Mouse (Mus musculus) CH12.LX (cell line): ENCODE measurements around the gene Mapk8ip1. TPM values are rescaled to one million over a fixed set of nuclear protein-coding genes. Genes with fewer than 3 reads are reported as not detected.

Experiments used
- DNase-seq: peaks from one replicate; pipeline ENCODE4 v3.0.0-alpha.2; 2013; ENCODE audit errors: extremely low read depth
- H3K27ac ChIP-seq: 2 replicates; pipeline ENCODE4 v1.5.1; 2012; ENCODE audit warnings: low read depth, mild to moderate bottlenecking, control low read depth, moderate library complexity; ENCODE audit not compliant: insufficient read depth
- H3K27me3 ChIP-seq: replicated peaks from 2 replicates; pipeline ENCODE3; 2012; ENCODE audit warnings: inconsistent platforms
- H3K36me3 ChIP-seq, 2 experiments: replicated peaks in 1 of 2; 2 replicates each; pipeline versions ENCODE3 to v1.6.1; 2012; ENCODE audit warnings: inconsistent platforms in 1 of 2, low read length in 1 of 2, mild to moderate bottlenecking in 1 of 2, mixed read lengths in 1 of 2, moderate library complexity in 1 of 2; ENCODE audit not compliant: control insufficient read depth in 1 of 2, insufficient read depth in 1 of 2
- H3K4me1 ChIP-seq, 2 experiments: 2 replicates each; pipeline ENCODE4 v1.6.1; 2012; ENCODE audit warnings: inconsistent platforms in 1 of 2, moderate library complexity in 1 of 2; ENCODE audit not compliant: insufficient read depth in 2 of 2, control insufficient read depth in 1 of 2
- H3K4me2 ChIP-seq: 2 replicates; pipeline ENCODE4 v1.6.1; 2012; ENCODE audit warnings: low read depth, mild to moderate bottlenecking, control low read depth; ENCODE audit not compliant: poor library complexity, insufficient read depth, severe bottlenecking
- H3K4me3 ChIP-seq, 3 experiments: fragments of 150-350 bp in 1 of 3; sonication (generic) in 1 of 3; replicated peaks in 1 of 3; 2 replicates each; pipeline versions ENCODE3 to v1.5.1; 2011 to 2012; ENCODE audit warnings: low read depth in 2 of 3, low read length in 2 of 3, mild to moderate bottlenecking in 2 of 3, moderate library complexity in 2 of 3, control low read depth in 1 of 3, improper control_type of control experiment in 1 of 3, inconsistent platforms in 1 of 3, mixed read lengths in 1 of 3; ENCODE audit not compliant: poor library complexity in 1 of 3
- H3K79me2 ChIP-seq: replicated peaks from 2 replicates; pipeline ENCODE4 v1.6.1; 2012; ENCODE audit warnings: mild to moderate bottlenecking, moderate library complexity; ENCODE audit not compliant: control insufficient read depth, poor library complexity, insufficient read depth, severe bottlenecking; ENCODE audit errors: extremely low read depth
- H3K9ac ChIP-seq: 2 replicates; pipeline ENCODE4 v1.6.1; 2012; ENCODE audit warnings: low read depth, mild to moderate bottlenecking, control low read depth, moderate library complexity; ENCODE audit not compliant: insufficient read depth
- H3K9me3 ChIP-seq: replicated peaks from 2 replicates; pipeline ENCODE3; 2012; ENCODE audit warnings: low read length, inconsistent platforms, mixed read lengths
- BHLHE40 ChIP-seq: IDR thresholded peaks from 2 replicates; pipeline ENCODE4 v1.6.1; 2011; ENCODE audit warnings: mild to moderate bottlenecking, low read depth, low read length, improper control_type of control experiment
- CHD1 ChIP-seq: IDR thresholded peaks from 2 replicates; pipeline ENCODE4 v1.6.1; 2012; ENCODE audit warnings: low read depth, low read length, improper control_type of control experiment, inconsistent platforms
- CHD2 ChIP-seq: IDR thresholded peaks from 2 replicates; pipeline ENCODE4 v1.6.1; 2011; ENCODE audit warnings: low read length, improper control_type of control experiment
- ELF1 ChIP-seq: IDR thresholded peaks from 2 replicates; pipeline ENCODE4 v1.6.1; 2014; ENCODE audit warnings: low read depth, mild to moderate bottlenecking, inconsistent platforms, low read length, improper control_type of control experiment
- GABPA ChIP-seq: IDR thresholded peaks from 2 replicates; pipeline ENCODE4 v1.6.1; 2012; ENCODE audit warnings: low read depth, low read length, improper control_type of control experiment, inconsistent platforms; ENCODE audit not compliant: insufficient replicate concordance
- KAT2A ChIP-seq: IDR thresholded peaks from 2 replicates; pipeline ENCODE4 v1.6.1; 2012; ENCODE audit warnings: low read length, improper control_type of control experiment, inconsistent platforms; ENCODE audit not compliant: insufficient replicate concordance
- MAFK ChIP-seq: IDR thresholded peaks from 2 replicates; pipeline ENCODE4 v1.6.1; 2011; ENCODE audit warnings: low read length, improper control_type of control experiment; ENCODE audit not compliant: insufficient replicate concordance
- MAX ChIP-seq: IDR thresholded peaks from 2 replicates; pipeline ENCODE4 v1.6.1; 2011; ENCODE audit warnings: low read length, improper control_type of control experiment
- MAZ ChIP-seq: IDR thresholded peaks from 2 replicates; pipeline ENCODE4 v1.6.1; 2012; ENCODE audit warnings: low read depth, mild to moderate bottlenecking, inconsistent platforms, low read length, improper control_type of control experiment, moderate library complexity
- NELFE ChIP-seq: IDR thresholded peaks from 2 replicates; pipeline ENCODE4 v1.6.1; 2011; ENCODE audit warnings: low read depth, low read length, improper control_type of control experiment
- NRF1 ChIP-seq: IDR thresholded peaks from 2 replicates; pipeline ENCODE4 v1.6.1; 2014; ENCODE audit warnings: low read depth, mild to moderate bottlenecking, inconsistent platforms, low read length, improper control_type of control experiment, moderate library complexity
- POLR2A ChIP-seq: IDR thresholded peaks from 2 replicates; pipeline ENCODE4 v1.6.1; 2011; ENCODE audit warnings: low read depth, mild to moderate bottlenecking, improper control_type of control experiment, low read length
- TCF12 ChIP-seq: IDR thresholded peaks from 2 replicates; pipeline ENCODE4 v1.6.1; 2014; ENCODE audit warnings: low read depth, mild to moderate bottlenecking, inconsistent platforms, low read length, improper control_type of control experiment
- UBTF ChIP-seq: IDR thresholded peaks from 2 replicates; pipeline ENCODE4 v1.6.1; 2012; ENCODE audit warnings: low read depth, mild to moderate bottlenecking, inconsistent platforms, low read length, improper control_type of control experiment, moderate library complexity
- USF1 ChIP-seq: IDR thresholded peaks from 2 replicates; pipeline ENCODE4 v1.6.1; 2014; ENCODE audit warnings: low read depth, mild to moderate bottlenecking, inconsistent platforms, low read length, improper control_type of control experiment
- ZMIZ1 ChIP-seq: IDR thresholded peaks from 2 replicates; pipeline ENCODE4 v1.6.1; 2012; ENCODE audit warnings: low read depth, mild to moderate bottlenecking, inconsistent platforms, low read length, improper control_type of control experiment
- ZNF384 ChIP-seq: IDR thresholded peaks from 2 replicates; pipeline ENCODE4 v1.6.1; 2012; ENCODE audit warnings: low read depth, low read length, improper control_type of control experiment, inconsistent platforms
- dilution Hi-C: fragments of 300-500 bp; cut with MboI; formaldehyde crosslinking; loops from 2 replicates; pipeline ENCODE4 v1.14.3; 2020; ENCODE audit warnings: low sequenced_read_pairs; ENCODE audit not compliant: extremely low pct_unique_long_range_greater_than_20kb, extremely low pct_ligation_motif_present
- in situ Hi-C: fragments of 300-500 bp; cut with MboI; formaldehyde crosslinking; loops from 3 replicates; pipeline ENCODE4 v1.14.3; 2019; ENCODE audit warnings: low sequenced_read_pairs, low pct_ligation_motif_present, low pct_unique_long_range_greater_than_20kb, mixed read lengths
- polyA plus RNA-seq: library from polyadenylated mRNA; unstranded; fragments of >175 nt; gene quantifications from 2 replicates; pipeline ENCODE4 v1.2.1, GENCODE M21; 2012; ENCODE audit warnings: low read depth; ENCODE audit not compliant: insufficient read length
- total RNA-seq, 2 experiments: library from RNA; depleted of rRNA; stranded (reverse); fragments of 300-350 nt in 1 of 2; fragments of >200 nt in 1 of 2; gene quantifications; 2 replicates each; pipeline ENCODE4 v1.2.3; 2012 to 2014

Gene Mapk8ip1
- total and polyA plus RNA-seq, 3 experiments = 5.4 to 13.0 (median 5.5) TPM

DNA sequence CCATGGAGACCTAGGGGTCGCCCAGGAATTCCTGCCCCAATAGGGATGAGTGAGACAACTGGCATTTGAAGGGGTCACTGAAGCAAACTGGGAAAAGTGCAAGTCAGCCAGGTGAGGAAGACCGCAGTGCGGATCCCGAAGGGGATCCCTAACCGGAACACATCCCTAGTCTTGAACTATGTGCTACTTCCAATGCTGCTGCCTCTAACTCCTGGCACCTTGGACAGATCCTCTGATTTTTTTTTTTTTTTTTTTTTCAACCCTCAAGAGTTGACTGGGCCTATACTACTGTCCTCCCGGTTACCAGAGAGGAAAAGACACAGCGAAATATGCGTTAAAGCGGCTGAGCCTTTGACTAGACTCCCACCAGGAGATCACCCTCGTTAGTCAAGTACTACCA, 11.4 kb downstream of the Mapk8ip1 start:
- no peak overlapping the region for H3K4me3 ChIP-seq
- no peaks in the 10 kb centered on the region for H3K9me3 ChIP-seq
- no peaks in the 10 kb centered on the region for H3K27me3 ChIP-seq
- peaks cover 20 to 59% of the 10 kb centered on the region in 2 experiments for H3K36me3 ChIP-seq
- H3K4me2 ChIP-seq = no peak overlapping the region
- peaks cover 15 to 44% of the 10 kb centered on the region in 2 experiments; a peak in 3 of 4 replicates for H3K4me1 ChIP-seq
- DNase-seq = no peak
- no peak overlapping the region for H3K27ac ChIP-seq
- in situ Hi-C loops = no loop called here
- no peak overlapping the region for H3K9ac ChIP-seq
- H3K79me2 ChIP-seq = no peaks in the 10 kb centered on the region
- dilution Hi-C loops = no loop called here
- peak; percentile 48 for TF ChIP-seq ZNF384
- TF ChIP-seq MAZ = no peak
- TF ChIP-seq, all 38 proteins: peak for 1

- no peak for DNase-seq
- no peaks in the 10 kb centered on the region for H3K27me3 ChIP-seq
- no peaks in the 10 kb centered on the region for H3K9me3 ChIP-seq
- H3K4me1 ChIP-seq = peaks cover 15 to 44% of the 10 kb centered on the region in 2 experiments; a peak in 3 of 4 replicates
- dilution Hi-C loops (no loop called here), in situ Hi-C loops (no loop called here)
- TF ChIP-seq NELFE (no peak), CHD2 (no peak), CHD1 (no peak), KAT2A (no peak), ZMIZ1 (no peak), POLR2A (no peak), UBTF (no peak), MAFK (no peak), ZNF384 (no peak), ELF1 (no peak)
- no peaks in the 10 kb centered on the region for H3K79me2 ChIP-seq
- no peak overlapping the region for H3K9ac ChIP-seq
- no peak overlapping the region for H3K4me3 ChIP-seq
- H3K36me3 ChIP-seq = peaks cover 22 to 65% of the 10 kb centered on the region in 2 experiments
- no peak overlapping the region for H3K4me2 ChIP-seq
- H3K27ac ChIP-seq = no peak overlapping the region
Measured at GRCm38 (mm10) chr2:92388891-92389641, 12.0 kb downstream of the Mapk8ip1 start.

DNA sequence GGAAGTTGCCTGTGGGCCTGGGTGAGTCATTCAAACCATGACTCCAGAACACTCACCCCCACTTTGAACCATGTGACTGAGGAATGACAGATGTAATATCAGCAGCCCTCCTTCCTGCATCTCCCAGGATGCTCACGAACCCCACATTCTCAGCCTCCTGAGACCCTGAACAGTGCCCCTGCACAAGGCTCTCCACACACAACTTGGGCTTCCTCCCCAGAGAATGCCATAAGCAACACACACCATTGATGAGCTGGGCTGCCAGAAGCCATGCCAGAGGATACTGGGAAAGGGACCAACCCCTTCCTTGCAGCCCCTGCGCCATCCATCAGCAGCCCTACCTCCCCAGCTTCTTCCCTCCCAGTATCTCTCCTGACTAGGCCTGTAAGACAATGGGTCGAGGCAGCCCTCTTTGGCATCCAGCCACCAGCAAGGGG, 13.0 kb downstream of the Mapk8ip1 start:
- DNase-seq = no peak
- Histone ChIP-seq H3K27me3 (no peaks in the 10 kb centered on the region), H3K27ac (no peak overlapping the region), H3K9ac (no peak overlapping the region), H3K4me1 (peaks cover 11 to 41% of the 10 kb centered on the region in 2 experiments; a peak in 3 of 4 replicates), H3K4me2 (no peak overlapping the region), H3K36me3 (peaks cover 26 to 74% of the 10 kb centered on the region in 2 experiments), H3K79me2 (no peaks in the 10 kb centered on the region), H3K9me3 (no peaks in the 10 kb centered on the region), H3K4me3 (no peak overlapping the region)
- dilution Hi-C loops = no loop called here
- no peak for TF ChIP-seq MAX
- no peak for TF ChIP-seq GABPA
- no peak for TF ChIP-seq NRF1
- no peak for TF ChIP-seq TCF12
- no peak for TF ChIP-seq MAFK
- TF ChIP-seq BHLHE40 = no peak
- TF ChIP-seq USF1 = no peak
- TF ChIP-seq CHD2 = no peak
- in situ Hi-C loops = no loop called here
